Mouse (Mus musculus) central nervous system, embryonic 14 days (tissue): ENCODE results near the gene Cacul1. TPM values are rescaled to one million over a fixed set of nuclear protein-coding genes. Genes with fewer than 3 reads are reported as not detected.

ENCODE experiments used
- polyA plus RNA-seq: library from polyadenylated mRNA; depleted of rRNA; stranded (reverse); fragments of >200 nt; gene quantifications from 2 replicates; pipeline ENCODE4 v1.2.3, GENCODE M21; 2012; rRNA removed

The Cacul1 gene
- polyA plus RNA-seq = 23.2 and 24.5 TPM in 2 replicates

DNA sequence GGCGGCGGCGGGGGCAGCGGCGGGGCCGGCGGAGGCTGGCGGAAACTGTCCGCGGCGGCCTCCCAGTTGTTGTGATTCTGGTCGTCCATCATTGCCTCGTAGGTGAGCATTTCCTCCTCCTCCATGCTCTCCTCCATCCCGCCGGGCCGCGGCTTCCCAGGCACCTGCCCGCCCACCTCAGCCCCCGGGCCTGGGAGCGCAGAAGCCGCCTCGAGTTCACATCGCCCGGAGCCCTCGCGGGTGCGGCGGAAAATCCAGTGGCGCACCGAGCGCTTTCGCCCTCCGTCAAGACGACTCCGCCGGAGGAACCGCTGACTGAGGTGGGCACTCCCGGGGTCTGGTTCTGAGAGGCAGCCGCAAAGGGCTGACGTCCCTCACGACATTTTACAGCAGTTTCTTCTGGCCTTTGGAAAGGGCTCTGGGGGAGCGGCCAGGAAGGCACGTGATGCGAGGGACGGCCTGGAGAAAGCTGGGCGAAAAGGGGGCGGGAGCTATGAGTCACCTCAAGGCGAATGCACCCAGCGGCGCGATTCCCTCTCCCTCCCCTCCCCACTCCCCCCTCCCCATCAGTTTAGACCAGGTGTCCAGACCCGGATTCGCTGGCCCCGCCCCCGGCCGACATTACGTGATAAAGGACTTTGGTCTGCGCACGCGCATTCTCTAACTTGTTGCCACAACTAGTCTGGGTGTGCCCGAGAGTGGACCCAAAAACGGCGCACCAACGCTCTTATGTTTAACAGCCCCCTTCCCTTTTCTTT lies at the start of gene Cacul1:
Gene Cacul1 (minus strand): TSS at position 444 of the 758 bp plus-strand sequence.

Other genes with a start within 250 kb of the Cacul1 start
- 0.59 and 0.65 TPM in 2 replicates for gene Prlhr, start 112.7 kb downstream of the Cacul1 start, polyA plus RNA-seq
- 15.8 and 16.2 TPM in 2 replicates for gene Nanos1, start 175.0 kb upstream of the Cacul1 start, polyA plus RNA-seq
- gene Eif3a, start 209.6 kb upstream of the Cacul1 start, polyA plus RNA-seq = 110 and 116 TPM in 2 replicates
- gene Fam45a, start 230.6 kb upstream of the Cacul1 start, polyA plus RNA-seq = 36.2 and 36.9 TPM in 2 replicates